Mouse (Mus musculus) heart, postnatal 4 days (tissue): Measurements from ENCODE around the gene Tgif2. TPM values are rescaled to one million over a fixed set of nuclear protein-coding genes. Genes with fewer than 3 reads are reported as not detected.
A peak's percentile ranks its signal among the peaks of the same experiment; 100 is the strongest.
"Not testable (repeated sequence)": the region's sequence is repeated elsewhere in the genome, so short reads cannot be mapped to it uniquely, and the experiment has no call there.

Experiments
- DNase-seq: peaks from one replicate; pipeline ENCODE4 v3.0.0; 2021
- total RNA-seq, 2 experiments: library from RNA; stranded (reverse); gene quantifications; 2 replicates each; pipeline ENCODE4 v1.2.3; 2021

Gene Tgif2
- 10 to 100 TPM; 18.2 to 19.3 TPM for total RNA-seq

- peak; percentile 91 for DNase-seq
Observed at GRCm38 (mm10) chr2:156839319-156840191, at the start of gene Tgif2. Gene Tgif2, plus strand, starts transcription at chr2:156840007.

GRCm38 (mm10) chr2:156798516-156798915, 41.3 kb upstream of the Tgif2 start:
- no peak for DNase-seq

- no peak for DNase-seq
Observed at GRCm38 (mm10) chr2:156801045-156801444, 38.8 kb upstream of the Tgif2 start.

GRCm38 (mm10) chr2:156802116-156802515, 37.7 kb upstream of the Tgif2 start:
- DNase-seq, result not testable (repeated sequence)

- no peak for DNase-seq
Observed at GRCm38 (mm10) chr2:156803698-156804372, 36.0 kb upstream of the Tgif2 start.

GRCm38 (mm10) chr2:156804589-156804988, 35.2 kb upstream of the Tgif2 start:
- no peak for DNase-seq

GRCm38 (mm10) chr2:156806886-156807285, 32.9 kb upstream of the Tgif2 start:
- no peak for DNase-seq

- peak; percentile 82 for DNase-seq
Observed at GRCm38 (mm10) chr2:156809579-156809978, 30.2 kb upstream of the Tgif2 start.

- no peak for DNase-seq
Observed at GRCm38 (mm10) chr2:156810716-156811115, 29.1 kb upstream of the Tgif2 start.

GRCm38 (mm10) chr2:156811556-156811955, 28.3 kb upstream of the Tgif2 start:
- peak; percentile 11 for DNase-seq

- DNase-seq, result peak; percentile 35
Observed at GRCm38 (mm10) chr2:156814344-156814801, 25.4 kb upstream of the Tgif2 start.

- DNase-seq, result no peak
Observed at GRCm38 (mm10) chr2:156814893-156815292, 24.9 kb upstream of the Tgif2 start.

- DNase-seq, result no peak
Observed at GRCm38 (mm10) chr2:156815412-156815811, 24.4 kb upstream of the Tgif2 start.

- no peak for DNase-seq
Observed at GRCm38 (mm10) chr2:156816116-156816515, 23.7 kb upstream of the Tgif2 start.

GRCm38 (mm10) chr2:156825128-156825527, 14.7 kb upstream of the Tgif2 start:
- not testable (repeated sequence) for DNase-seq

- no peak for DNase-seq
Observed at GRCm38 (mm10) chr2:156834336-156834735, 5.5 kb upstream of the Tgif2 start.

- no peak for DNase-seq
Observed at GRCm38 (mm10) chr2:156838839-156839238, 968 bp upstream of the Tgif2 start.

GRCm38 (mm10) chr2:156840301-156841027, 657 bp downstream of the Tgif2 start:
- peak; percentile 62 for DNase-seq

GRCm38 (mm10) chr2:156841028-156841840, 1.4 kb downstream of the Tgif2 start:
- DNase-seq, result peak; percentile 77

- DNase-seq, result peak; percentile 72
Observed at GRCm38 (mm10) chr2:156841841-156842706, 2.3 kb downstream of the Tgif2 start.

GRCm38 (mm10) chr2:156842711-156843110, 2.9 kb downstream of the Tgif2 start:
- DNase-seq, result no peak
